Mouse (Mus musculus): ENCODE results near the gene Ddx49. TPM values are rescaled to one million over a fixed set of nuclear protein-coding genes. Genes with fewer than 3 reads are reported as not detected.

The Ddx49 gene
- polyA plus RNA-seq, 1 experiment: 95.5 TPM

GRCm38 (mm10) chr8:70268311-70268710 lies 34.0 kb downstream of the Ddx49 start:
- H3K4me3 ChIP-seq (ENCODE audit: control insufficient read depth, low read depth, low read length): no peak overlapping the region
- peaks cover 4% of the 10 kb centered on the region for H3K4me1 ChIP-seq (ENCODE audit: control insufficient read depth, insufficient read depth, low read length)
- TF ChIP-seq POLR2A (IDR thresholded peaks at IDR 0.05; ENCODE audit: control insufficient read depth, low read depth, low read length) (no peak), CTCF (IDR thresholded peaks at IDR 0.05; ENCODE audit: control insufficient read depth, insufficient read depth, insufficient replicate concordance, low read depth, low read length) (no peak)
- no peaks in the 10 kb centered on the region for H3K27me3 ChIP-seq (ENCODE audit: control insufficient read depth, insufficient read depth, low read length)
- no peak overlapping the region for H3K27ac ChIP-seq (ENCODE audit: control insufficient read depth, insufficient read depth, low read depth, low read length)
- peaks cover 2% of the 10 kb centered on the region; the same call in 1 of the 2 replicates for H3K36me3 ChIP-seq (ENCODE audit: control insufficient read depth, insufficient read depth, low read length)

DNA sequence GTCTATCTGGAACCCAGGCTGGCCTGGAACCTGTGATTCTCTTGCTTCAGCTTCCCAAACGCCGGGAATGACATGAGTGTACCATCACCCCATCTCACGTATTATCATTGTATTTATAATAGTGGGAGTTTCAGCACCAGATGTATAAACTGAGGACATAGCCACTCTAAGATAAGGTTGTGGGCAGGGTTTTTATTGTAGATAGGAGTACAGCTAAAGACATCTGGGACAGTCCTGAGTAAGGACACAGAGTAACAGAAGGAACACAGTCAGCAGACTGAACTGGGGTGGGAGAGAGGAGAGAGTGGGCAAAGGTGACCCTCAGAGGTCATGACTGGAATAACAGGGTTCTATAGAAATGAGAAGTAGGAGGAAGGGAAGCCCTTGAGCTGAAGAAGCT lies 34.6 kb downstream of the Ddx49 start:
- no peak overlapping the region for H3K4me3 ChIP-seq (ENCODE audit: control insufficient read depth, low read depth, low read length)
- no peak for TF ChIP-seq POLR2A (IDR thresholded peaks at IDR 0.05; ENCODE audit: control insufficient read depth, low read depth, low read length)
- no peak for TF ChIP-seq CTCF (IDR thresholded peaks at IDR 0.05; ENCODE audit: control insufficient read depth, insufficient read depth, insufficient replicate concordance, low read depth, low read length)
- H3K27ac ChIP-seq (ENCODE audit: control insufficient read depth, insufficient read depth, low read depth, low read length): no peak overlapping the region
- no peaks in the 10 kb centered on the region for H3K27me3 ChIP-seq (ENCODE audit: control insufficient read depth, insufficient read depth, low read length)
- H3K4me1 ChIP-seq (ENCODE audit: control insufficient read depth, insufficient read depth, low read length): peaks cover 3% of the 10 kb centered on the region
- peaks cover 2% of the 10 kb centered on the region for H3K36me3 ChIP-seq (ENCODE audit: control insufficient read depth, insufficient read depth, low read length)

DNA sequence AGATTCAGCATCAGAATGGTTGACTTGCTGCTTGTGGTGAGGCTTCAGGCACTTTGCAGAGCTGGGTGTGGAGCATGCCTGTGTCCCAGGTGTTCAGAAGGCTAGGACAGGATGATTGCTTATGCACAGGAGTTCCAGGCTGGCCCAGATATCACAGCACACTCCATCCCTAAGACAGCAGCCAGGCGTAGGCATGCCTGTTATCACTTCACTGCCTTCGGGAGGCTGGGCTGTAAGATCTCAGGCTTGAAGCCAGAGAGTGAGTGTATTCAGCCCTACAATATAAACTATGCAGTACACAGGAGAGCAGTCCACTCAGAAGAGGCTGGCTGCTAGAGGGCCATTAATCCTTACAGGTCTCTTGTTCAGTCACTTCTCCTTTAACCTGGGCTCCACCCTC lies 43.2 kb downstream of the Ddx49 start:
- Histone ChIP-seq H3K4me1 (ENCODE audit: control insufficient read depth, insufficient read depth, low read length) (no peaks in the 10 kb centered on the region; the same call in 1 of the 2 replicates), H3K36me3 (ENCODE audit: control insufficient read depth, insufficient read depth, low read length) (peaks cover 15% of the 10 kb centered on the region), H3K27me3 (ENCODE audit: control insufficient read depth, insufficient read depth, low read length) (no peaks in the 10 kb centered on the region), H3K4me3 (ENCODE audit: control insufficient read depth, low read depth, low read length) (no peak overlapping the region), H3K27ac (ENCODE audit: control insufficient read depth, insufficient read depth, low read depth, low read length) (no peak overlapping the region)
- TF ChIP-seq CTCF (IDR thresholded peaks at IDR 0.05; ENCODE audit: control insufficient read depth, insufficient read depth, insufficient replicate concordance, low read depth, low read length): no peak
- TF ChIP-seq POLR2A (IDR thresholded peaks at IDR 0.05; ENCODE audit: control insufficient read depth, low read depth, low read length): no peak

DNA sequence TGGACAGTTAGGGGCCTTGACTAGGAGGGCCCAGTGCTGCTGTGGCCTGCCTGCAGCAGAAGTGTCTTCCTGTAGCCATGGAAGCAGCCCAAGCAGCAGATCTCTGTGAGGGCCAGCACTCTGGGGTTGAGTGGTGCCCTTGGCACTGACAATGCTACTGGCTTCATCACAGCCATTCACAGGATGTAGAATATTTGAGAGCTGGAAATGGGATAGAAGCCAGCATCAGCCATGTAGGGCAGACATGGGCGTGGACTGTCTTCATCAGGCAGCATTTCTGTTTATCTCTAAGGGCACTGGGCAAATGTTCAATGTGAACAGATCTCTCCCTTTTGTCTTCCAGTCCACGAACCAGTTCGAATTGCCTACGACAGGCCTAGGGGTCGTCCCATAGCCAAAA lies 43.7 kb downstream of the Ddx49 start:
- no peaks in the 10 kb centered on the region; the same call in 1 of the 2 replicates for H3K4me1 ChIP-seq (ENCODE audit: control insufficient read depth, insufficient read depth, low read length)
- H3K4me3 ChIP-seq (ENCODE audit: control insufficient read depth, low read depth, low read length): no peak overlapping the region
- peaks cover 15% of the 10 kb centered on the region for H3K36me3 ChIP-seq (ENCODE audit: control insufficient read depth, insufficient read depth, low read length)
- H3K27me3 ChIP-seq (ENCODE audit: control insufficient read depth, insufficient read depth, low read length): no peaks in the 10 kb centered on the region
- TF ChIP-seq POLR2A (IDR thresholded peaks at IDR 0.05; ENCODE audit: control insufficient read depth, low read depth, low read length): no peak
- no peak for TF ChIP-seq CTCF (IDR thresholded peaks at IDR 0.05; ENCODE audit: control insufficient read depth, insufficient read depth, insufficient replicate concordance, low read depth, low read length)
- no peak overlapping the region for H3K27ac ChIP-seq (ENCODE audit: control insufficient read depth, insufficient read depth, low read depth, low read length)

GRCm38 (mm10) chr8:70257456-70257855 lies 44.8 kb downstream of the Ddx49 start:
- Histone ChIP-seq H3K27ac (ENCODE audit: control insufficient read depth, insufficient read depth, low read depth, low read length) (no peak overlapping the region), H3K4me3 (ENCODE audit: control insufficient read depth, low read depth, low read length) (no peak overlapping the region), H3K27me3 (ENCODE audit: control insufficient read depth, insufficient read depth, low read length) (no peaks in the 10 kb centered on the region), H3K36me3 (ENCODE audit: control insufficient read depth, insufficient read depth, low read length) (peaks cover 15% of the 10 kb centered on the region), H3K4me1 (ENCODE audit: control insufficient read depth, insufficient read depth, low read length) (no peaks in the 10 kb centered on the region; the same call in 1 of the 2 replicates)
- TF ChIP-seq POLR2A (IDR thresholded peaks at IDR 0.05; ENCODE audit: control insufficient read depth, low read depth, low read length) (0 out of 2 replicates have a peak, but pooled peaks have one; percentile 15), CTCF (IDR thresholded peaks at IDR 0.05; ENCODE audit: control insufficient read depth, insufficient read depth, insufficient replicate concordance, low read depth, low read length) (no peak)

DNA sequence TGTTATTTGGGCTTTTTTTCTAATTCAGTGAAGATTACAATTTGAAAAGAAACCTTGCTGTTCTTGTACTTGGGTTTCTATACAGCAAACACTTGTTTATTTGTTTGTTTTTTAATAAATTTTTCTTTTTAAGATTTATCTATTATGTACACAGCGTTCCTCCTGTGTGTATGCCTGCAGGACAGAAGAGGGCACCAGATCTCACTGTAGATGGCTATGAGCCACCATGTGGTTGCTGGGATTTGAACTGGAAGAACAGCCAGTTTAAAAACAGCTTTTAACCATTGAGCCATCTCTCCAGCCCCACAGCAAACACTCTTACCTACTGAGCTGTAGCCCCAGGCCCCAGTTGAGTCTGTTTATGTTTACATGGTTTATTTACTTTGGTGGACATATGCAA lies 47.7 kb downstream of the Ddx49 start:
- Histone ChIP-seq H3K4me3 (ENCODE audit: control insufficient read depth, low read depth, low read length) (no peak overlapping the region), H3K27ac (ENCODE audit: control insufficient read depth, insufficient read depth, low read depth, low read length) (no peak overlapping the region), H3K27me3 (ENCODE audit: control insufficient read depth, insufficient read depth, low read length) (no peaks in the 10 kb centered on the region), H3K36me3 (ENCODE audit: control insufficient read depth, insufficient read depth, low read length) (peaks cover 8% of the 10 kb centered on the region), H3K4me1 (ENCODE audit: control insufficient read depth, insufficient read depth, low read length) (no peaks in the 10 kb centered on the region; the same call in 1 of the 2 replicates)
- TF ChIP-seq CTCF (IDR thresholded peaks at IDR 0.05; ENCODE audit: control insufficient read depth, insufficient read depth, insufficient replicate concordance, low read depth, low read length) (no peak), POLR2A (IDR thresholded peaks at IDR 0.05; ENCODE audit: control insufficient read depth, low read depth, low read length) (no peak)

DNA sequence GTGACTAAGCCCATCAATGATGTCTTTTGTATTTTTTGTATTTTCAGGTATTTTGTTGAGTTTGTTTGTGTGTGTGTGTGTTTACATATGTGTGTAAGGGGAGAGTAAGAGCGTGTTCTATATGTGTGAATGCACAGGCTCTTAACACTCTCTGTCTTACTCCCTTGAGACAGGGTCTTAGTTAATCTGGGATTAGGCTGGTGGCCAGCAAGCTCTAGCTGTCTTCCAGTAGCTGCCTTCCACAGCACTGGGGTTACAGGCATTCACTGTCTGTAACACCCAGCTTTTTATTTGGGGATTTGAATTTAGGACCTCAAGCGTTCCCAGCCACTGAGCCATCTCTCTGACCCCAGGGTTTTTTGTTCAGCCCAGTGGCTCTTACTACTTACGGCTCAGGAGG lies 54.4 kb downstream of the Ddx49 start:
- Histone ChIP-seq H3K4me3 (ENCODE audit: control insufficient read depth, low read depth, low read length) (no peak overlapping the region), H3K27ac (ENCODE audit: control insufficient read depth, insufficient read depth, low read depth, low read length) (no peak overlapping the region), H3K27me3 (ENCODE audit: control insufficient read depth, insufficient read depth, low read length) (no peaks in the 10 kb centered on the region), H3K4me1 (ENCODE audit: control insufficient read depth, insufficient read depth, low read length) (no peaks in the 10 kb centered on the region), H3K36me3 (ENCODE audit: control insufficient read depth, insufficient read depth, low read length) (peaks cover 15% of the 10 kb centered on the region)
- TF ChIP-seq CTCF (IDR thresholded peaks at IDR 0.05; ENCODE audit: control insufficient read depth, insufficient read depth, insufficient replicate concordance, low read depth, low read length): no peak
- TF ChIP-seq POLR2A (IDR thresholded peaks at IDR 0.05; ENCODE audit: control insufficient read depth, low read depth, low read length): no peak

DNA sequence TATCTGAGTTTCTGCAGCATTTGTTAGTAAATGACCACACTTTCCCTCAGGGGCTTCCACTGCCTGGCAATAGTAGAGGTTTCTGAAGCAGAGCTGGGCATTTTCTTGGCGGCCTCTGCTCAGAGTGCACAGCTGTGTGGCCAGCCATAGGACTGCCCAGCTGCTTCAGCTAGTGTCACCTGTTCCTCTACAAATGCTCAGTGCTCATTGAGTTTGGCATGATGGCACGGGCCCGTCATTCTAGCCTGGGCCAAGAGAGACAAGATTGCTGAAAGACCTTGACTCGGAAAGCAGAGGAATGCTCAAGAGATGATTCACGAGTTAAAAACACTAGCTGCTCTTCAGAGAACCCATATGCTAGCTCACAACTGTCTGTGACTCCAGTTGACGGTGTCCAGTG lies 55.7 kb downstream of the Ddx49 start:
- no peaks in the 10 kb centered on the region for H3K27me3 ChIP-seq (ENCODE audit: control insufficient read depth, insufficient read depth, low read length)
- H3K36me3 ChIP-seq (ENCODE audit: control insufficient read depth, insufficient read depth, low read length): peaks cover 15% of the 10 kb centered on the region
- no peak overlapping the region for H3K27ac ChIP-seq (ENCODE audit: control insufficient read depth, insufficient read depth, low read depth, low read length)
- H3K4me1 ChIP-seq (ENCODE audit: control insufficient read depth, insufficient read depth, low read length): no peaks in the 10 kb centered on the region
- no peak for TF ChIP-seq CTCF (IDR thresholded peaks at IDR 0.05; ENCODE audit: control insufficient read depth, insufficient read depth, insufficient replicate concordance, low read depth, low read length)
- TF ChIP-seq POLR2A (IDR thresholded peaks at IDR 0.05; ENCODE audit: control insufficient read depth, low read depth, low read length): no peak
- H3K4me3 ChIP-seq (ENCODE audit: control insufficient read depth, low read depth, low read length): no peak overlapping the region

Other genes with a start within 250 kb of the Ddx49 start
- 11.0 and 14.1 TPM in 2 replicates for gene Tm6sf2, start 229.6 kb downstream of the Ddx49 start, polyA plus RNA-seq (2012; rRNA removed)
- gene Hapln4, start 219.0 kb downstream of the Ddx49 start, polyA plus RNA-seq (2012; rRNA removed): 0.23 and 0.31 TPM in 2 replicates
- 7.3 and 8.9 TPM in 2 replicates for gene Ncan, start 181.6 kb downstream of the Ddx49 start, polyA plus RNA-seq (2012; rRNA removed)
- 3.8 and 4.8 TPM in 2 replicates for gene Nr2c2ap, start 171.2 kb downstream of the Ddx49 start, polyA plus RNA-seq (2012; rRNA removed)
- gene Rfxank, start 163.3 kb downstream of the Ddx49 start, polyA plus RNA-seq (2012; rRNA removed): 19.1 TPM in 2 replicates
- 104 and 117 TPM in 2 replicates for gene Borcs8, start 163.0 kb downstream of the Ddx49 start, polyA plus RNA-seq (2012; rRNA removed)
- gene Mef2b, start 162.8 kb downstream of the Ddx49 start, polyA plus RNA-seq (2012; rRNA removed): 2.6 and 3.7 TPM in 2 replicates
- 13.4 and 17.7 TPM in 2 replicates for gene Tmem161a, start 130.1 kb downstream of the Ddx49 start, polyA plus RNA-seq (2012; rRNA removed)
- gene Slc25a42, start 90.2 kb downstream of the Ddx49 start, polyA plus RNA-seq (2012; rRNA removed): 11.8 and 12.3 TPM in 2 replicates
- 206 and 208 TPM in 2 replicates for gene Sugp2, start 68.3 kb downstream of the Ddx49 start, polyA plus RNA-seq (2012; rRNA removed)
- gene Armc6, start 68.0 kb downstream of the Ddx49 start, polyA plus RNA-seq (2012; rRNA removed): 5.4 and 5.5 TPM in 2 replicates
- gene Homer3, start 19.7 kb downstream of the Ddx49 start, polyA plus RNA-seq (2012; rRNA removed): 7.3 and 9.8 TPM in 2 replicates
- 102 and 115 TPM in 2 replicates for gene Cope, start within 50 bp of the Ddx49 start, polyA plus RNA-seq (2012; rRNA removed)
- gene Cers1, start 13.3 kb upstream of the Ddx49 start, polyA plus RNA-seq (2012; rRNA removed): 0.43 and 0.48 TPM in 2 replicates
- gene Gdf1, start 27.3 kb upstream of the Ddx49 start, polyA plus RNA-seq (2012; rRNA removed): 0.20 and 0.24 TPM in 2 replicates
- gene Upf1, start 50.8 kb upstream of the Ddx49 start, polyA plus RNA-seq (2012; rRNA removed): 33.3 and 35.4 TPM in 2 replicates
- 409 and 456 TPM in 2 replicates for gene Comp, start 71.1 kb upstream of the Ddx49 start, polyA plus RNA-seq (2012; rRNA removed)
- gene Crtc1, start 137.1 kb upstream of the Ddx49 start, polyA plus RNA-seq (2012; rRNA removed): 11.3 and 12.3 TPM in 2 replicates
- 3.6 and 4.8 TPM in 2 replicates for gene Klhl26, start 174.5 kb upstream of the Ddx49 start, polyA plus RNA-seq (2012; rRNA removed)
- 62.6 and 62.9 TPM in 2 replicates for gene Tmem59l, start 184.9 kb upstream of the Ddx49 start, polyA plus RNA-seq (2012; rRNA removed)
- gene Crlf1, start 190.7 kb upstream of the Ddx49 start, polyA plus RNA-seq (2012; rRNA removed): 126 and 137 TPM in 2 replicates
- 23.9 and 26.9 TPM in 2 replicates for gene Rex1bd, start 204.3 kb upstream of the Ddx49 start, polyA plus RNA-seq (2012; rRNA removed)
- gene Uba52, start 208.3 kb upstream of the Ddx49 start, polyA plus RNA-seq (2012; rRNA removed): 768 and 853 TPM in 2 replicates
- 179 and 198 TPM in 2 replicates for gene Fkbp8, start 225.2 kb upstream of the Ddx49 start, polyA plus RNA-seq (2012; rRNA removed)
- 77.9 and 84.7 TPM in 2 replicates for gene Kxd1, start 225.5 kb upstream of the Ddx49 start, polyA plus RNA-seq (2012; rRNA removed)
- gene Ell, start 237.0 kb upstream of the Ddx49 start, polyA plus RNA-seq (2012; rRNA removed): 42.5 and 43.8 TPM in 2 replicates